Mouse (Mus musculus): Measurements from ENCODE around the gene Paqr7.

DNA sequence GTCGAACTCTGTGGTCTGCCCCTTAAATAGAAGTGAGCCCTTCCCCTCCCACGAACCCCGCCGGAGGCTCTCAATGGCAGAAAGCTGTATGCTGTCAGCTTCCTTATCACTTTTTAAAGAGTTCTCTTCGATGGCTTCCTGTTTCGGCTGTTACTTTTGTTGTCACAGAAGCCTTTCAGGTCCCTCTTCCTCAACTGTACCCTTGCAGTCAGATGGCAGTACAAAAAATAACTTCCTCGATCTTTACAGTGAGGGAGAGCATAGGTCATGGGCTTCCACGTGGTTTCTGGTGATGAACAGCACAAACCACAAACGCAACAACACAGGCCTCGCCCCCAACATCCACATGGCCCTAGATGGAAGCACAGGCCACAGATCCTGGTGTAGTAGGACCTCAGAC lies 36.2 kb upstream of the Paqr7 start:
- TF ChIP-seq POLR2A (IDR thresholded peaks at IDR 0.05; ENCODE audit: low read depth, low read length) (no peak), CTCF (conservative IDR thresholded peaks at IDR 0.05; ENCODE audit: insufficient read depth, insufficient read length, low read depth, low read length) (no peak)

Data from kidney, adult 2 months (tissue).